Mouse (Mus musculus): ENCODE data around the gene Tmem213.

Gene Tmem213

DNA sequence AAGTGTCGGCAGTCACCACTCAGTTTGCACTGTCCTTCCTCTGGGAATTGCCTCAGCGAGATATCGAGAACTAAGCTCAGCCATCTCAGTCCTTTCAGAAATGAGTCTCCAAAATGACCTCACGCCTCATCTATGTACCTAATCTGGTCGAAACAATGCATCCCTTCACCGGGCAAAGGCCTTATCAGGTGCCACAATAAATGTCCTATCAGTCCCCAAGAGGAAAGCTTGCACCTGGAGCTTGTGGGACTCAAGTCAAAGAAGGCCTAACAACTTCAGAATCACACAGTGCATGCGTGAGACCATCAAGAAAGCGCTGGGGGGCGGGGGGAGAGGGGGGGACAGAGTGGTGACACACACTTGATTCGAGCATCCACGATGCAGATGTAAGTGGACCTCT, 43.2 kb downstream of the Tmem213 start:
- no peak for DNase-seq (ENCODE audit: low spot score)

DNA sequence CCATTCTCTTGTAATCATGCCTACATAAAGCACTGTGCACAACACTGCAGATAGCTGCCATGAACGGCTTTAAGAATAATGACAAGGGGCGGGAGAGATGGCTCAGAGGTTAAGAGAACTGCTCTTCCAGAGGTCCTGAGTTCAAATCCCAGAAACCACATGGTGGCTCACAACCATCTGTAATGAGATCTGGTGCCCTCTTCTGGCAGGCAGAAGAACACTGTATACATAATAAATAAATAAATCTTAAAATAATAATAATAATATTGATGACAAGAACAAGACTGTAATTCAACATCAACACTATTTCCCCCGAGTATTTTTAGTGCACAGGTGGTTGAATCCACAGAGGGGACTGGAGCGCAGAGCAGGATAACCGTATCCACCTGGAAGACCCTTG, 47.1 kb downstream of the Tmem213 start:
- no peak for DNase-seq (ENCODE audit: low spot score)

DNA sequence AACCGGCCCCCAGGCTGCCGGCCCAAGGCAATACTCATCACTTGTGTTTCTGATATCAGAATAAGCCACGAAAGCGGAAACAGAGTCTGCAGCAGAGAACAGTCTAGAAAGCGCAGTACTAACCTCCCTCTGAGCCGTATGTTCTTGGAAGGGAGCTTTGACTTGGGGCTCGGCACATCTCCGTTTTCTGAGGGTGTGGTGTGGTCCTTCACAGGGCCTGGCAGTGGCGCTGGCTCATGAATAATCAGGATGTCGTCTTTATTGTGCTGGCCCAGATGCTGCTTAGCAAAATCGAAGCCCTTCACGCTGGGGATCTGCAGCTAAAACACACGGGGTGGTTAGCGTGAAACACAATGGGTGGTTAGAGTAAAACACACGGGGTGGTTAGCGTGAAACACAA, 48.9 kb downstream of the Tmem213 start:
- no peak for DNase-seq (ENCODE audit: low spot score)

DNA sequence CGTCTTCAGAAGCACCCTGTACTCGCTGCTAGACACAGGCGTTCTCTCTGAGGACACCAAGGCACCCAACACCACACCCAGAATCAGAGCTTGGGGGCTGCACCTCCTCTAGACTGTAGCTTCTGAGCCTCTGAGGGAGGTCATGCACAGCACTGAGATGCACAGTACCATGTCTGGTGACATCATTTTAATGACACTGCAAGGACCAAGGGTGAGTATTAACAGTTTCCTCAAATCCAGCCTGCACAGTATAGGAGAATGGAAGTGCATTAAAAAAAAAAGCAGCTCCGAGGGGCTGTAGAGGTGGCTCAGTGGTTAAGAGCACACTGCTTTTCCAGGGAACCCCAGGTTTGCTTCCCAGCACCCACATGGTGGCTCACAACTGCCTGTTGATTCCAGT, 50.5 kb downstream of the Tmem213 start:
- no peak for DNase-seq (ENCODE audit: low spot score)

DNA sequence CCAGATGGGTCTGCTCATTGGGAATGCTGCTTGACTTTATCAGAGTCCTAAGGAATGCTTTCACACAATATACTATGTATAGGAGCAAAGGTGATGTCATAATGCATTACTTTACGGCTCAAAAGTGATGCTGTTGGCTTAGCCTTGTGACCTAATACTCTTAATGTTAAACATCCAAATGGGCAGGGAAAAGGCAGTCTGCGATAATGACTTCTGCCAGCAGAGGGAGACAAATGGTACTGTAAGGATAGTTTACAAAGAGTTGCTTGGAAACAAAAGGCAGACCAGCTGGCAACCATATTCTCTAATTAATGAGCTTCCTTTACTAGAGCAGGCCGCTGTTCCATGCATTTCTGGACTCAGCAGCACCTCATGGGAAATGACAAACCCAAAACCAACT, 51.0 kb downstream of the Tmem213 start:
- DNase-seq (ENCODE audit: low spot score): peak; percentile 90

- DNase-seq (ENCODE audit: low spot score): no peak
Observed at GRCm38 (mm10) chr6:38160556-38160955, 51.5 kb downstream of the Tmem213 start.

GRCm38 (mm10) chr6:38162825-38163504, 53.9 kb downstream of the Tmem213 start:
- DNase-seq (ENCODE audit: low spot score): no peak

DNA sequence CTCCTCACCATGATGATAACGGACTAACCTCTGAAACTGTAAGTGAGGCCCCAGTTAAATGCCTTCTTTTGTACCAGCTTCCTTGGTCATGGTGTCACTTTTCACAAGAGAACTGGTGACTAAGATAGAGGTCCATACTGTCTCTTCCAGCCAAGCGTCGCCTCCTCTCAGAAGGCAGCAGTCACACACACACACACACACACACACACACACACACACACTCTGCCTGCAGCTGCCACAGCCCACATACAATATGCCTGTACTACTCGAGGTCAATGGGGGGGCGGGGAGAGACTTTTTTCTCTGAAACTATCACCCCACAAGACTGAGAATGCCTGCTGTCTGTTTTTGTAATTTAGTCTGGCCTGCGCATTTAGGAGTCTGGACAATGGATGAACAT, 55.6 kb downstream of the Tmem213 start:
- no peak for DNase-seq (ENCODE audit: low spot score)

DNA sequence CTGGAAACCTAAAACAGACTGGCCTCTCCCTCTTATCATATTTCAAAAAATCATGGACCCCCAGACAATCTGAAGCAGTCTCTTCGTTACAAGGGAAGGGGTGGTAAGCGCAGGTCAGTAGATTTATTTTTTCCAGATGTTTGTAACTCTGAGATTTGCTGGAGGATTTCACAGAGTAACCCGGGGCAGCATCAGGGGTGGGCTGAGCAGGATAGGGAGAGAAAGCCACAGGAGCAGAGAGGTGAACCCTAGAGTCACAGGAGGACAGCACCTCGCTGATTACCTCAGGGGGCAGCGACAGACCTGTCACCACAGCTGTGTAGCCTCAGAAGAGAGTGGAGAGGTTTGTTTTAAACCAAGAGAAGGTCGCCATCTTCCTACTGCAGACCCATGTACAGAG, 56.3 kb downstream of the Tmem213 start:
- no peak for DNase-seq (ENCODE audit: low spot score)
